Mouse (Mus musculus) liver, embryonic 14.5 days (tissue): ENCODE data around the gene Ttll11. TPM values are rescaled to one million over a fixed set of nuclear protein-coding genes. Genes with fewer than 3 reads are reported as not detected.

ENCODE experiments used
- ATAC-seq: fragments of 200-750 bp; cut with Nextera tagmentation; 2 replicates; pipeline ENCODE4 v1.8.0; 2017; ENCODE audit warnings: moderate number of reproducible peaks, mild to moderate bottlenecking, moderate library complexity; ENCODE audit not compliant: insufficient read depth
- DNase-seq, 3 experiments: peaks; one replicate each; pipeline ENCODE4 v3.0.0-alpha.2; 2012 to 2013; ENCODE audit warnings: low read depth in 3 of 3, low spot score in 3 of 3
- H3K27ac ChIP-seq: fragments of 300-500 bp; sonication (generic); 2 replicates; pipeline ENCODE4 v1.5.1; 2014; ENCODE audit warnings: moderate library complexity, mild to moderate bottlenecking, control low read depth, inconsistent platforms
- H3K27me3 ChIP-seq: fragments of 300-500 bp; sonication (generic); 2 replicates; pipeline ENCODE4 v1.6.1; 2014; ENCODE audit warnings: mild to moderate bottlenecking, low read length, moderate library complexity; ENCODE audit not compliant: control insufficient read depth, insufficient read depth
- H3K36me3 ChIP-seq: fragments of 300-500 bp; sonication (generic); replicated peaks from 2 replicates; pipeline ENCODE4 v1.6.1; 2014; ENCODE audit warnings: low read depth; ENCODE audit not compliant: control insufficient read depth, insufficient read depth
- H3K4me1 ChIP-seq, 2 experiments: fragments of 200-500 bp in 1 of 2; fragments of 300-500 bp in 1 of 2; sonication (generic) in 1 of 2; replicated peaks; 2 replicates each; pipeline ENCODE4 v1.6.1; 2012 to 2014; ENCODE audit warnings: antibody characterized with exemption in 1 of 2, inconsistent platforms in 1 of 2, low read length in 1 of 2; ENCODE audit not compliant: control insufficient read depth in 2 of 2, insufficient read depth in 2 of 2
- H3K4me2 ChIP-seq: fragments of 300-500 bp; sonication (generic); 2 replicates; pipeline ENCODE4 v1.6.1; 2014; ENCODE audit warnings: low read depth, mild to moderate bottlenecking, control low read depth, moderate library complexity
- H3K4me3 ChIP-seq, 2 experiments: fragments of 200-500 bp in 1 of 2; fragments of 300-500 bp in 1 of 2; sonication (generic) in 1 of 2; 2 replicates each; pipeline ENCODE4 v1.5.1; 2012 to 2014; ENCODE audit warnings: low read depth in 2 of 2, low read length in 2 of 2, mild to moderate bottlenecking in 2 of 2, control low read depth in 1 of 2, inconsistent platforms in 1 of 2, moderate library complexity in 1 of 2; ENCODE audit not compliant: insufficient read depth in 1 of 2
- H3K9ac ChIP-seq: fragments of 300-500 bp; sonication (generic); replicated peaks from 2 replicates; pipeline ENCODE4 v1.6.1; 2014; ENCODE audit warnings: mild to moderate bottlenecking, control low read depth, moderate library complexity
- H3K9me3 ChIP-seq: fragments of 300-500 bp; sonication (generic); 2 replicates; pipeline ENCODE4 v1.6.1; 2016; ENCODE audit warnings: low read length, mixed read lengths; ENCODE audit not compliant: control insufficient read depth
- CTCF ChIP-seq: IDR thresholded peaks from 2 replicates; pipeline ENCODE4 v1.5.1; 2016; ENCODE audit warnings: antibody characterized with exemption, low read depth, control low read depth
- EP300 ChIP-seq: IDR thresholded peaks from 2 replicates; pipeline ENCODE4 v1.6.1; 2016; ENCODE audit warnings: antibody characterized with exemption, low read depth
- WGBS: fragments of 180-500 bp; shearing (Covaris S2); extraction: QIAGEN DNeasy Blood & Tissue Kit; methylation state at CpG from one replicate; pipeline ENCODE4 v1.1.7; 2014; ENCODE audit not compliant: insufficient replicate concordance; 5-methylcytosine and 5-hydroxymethylcytosine counted together
- polyA plus RNA-seq, 2 experiments: library from polyadenylated mRNA; depleted of rRNA in 1 of 2; stranded (reverse) in 1 of 2; unstranded in 1 of 2; fragments of >200 nt; fragmentation: Nextera tagmentation in 1 of 2; extraction: Ambion mirVana in 1 of 2; gene quantifications; 2 replicates each; pipeline versions ENCODE4 v1.2.1 to v1.2.3; 2012 to 2014

Ttll11 gene
- polyA plus RNA-seq, 2 experiments: 0.42 to 0.83 TPM

DNA sequence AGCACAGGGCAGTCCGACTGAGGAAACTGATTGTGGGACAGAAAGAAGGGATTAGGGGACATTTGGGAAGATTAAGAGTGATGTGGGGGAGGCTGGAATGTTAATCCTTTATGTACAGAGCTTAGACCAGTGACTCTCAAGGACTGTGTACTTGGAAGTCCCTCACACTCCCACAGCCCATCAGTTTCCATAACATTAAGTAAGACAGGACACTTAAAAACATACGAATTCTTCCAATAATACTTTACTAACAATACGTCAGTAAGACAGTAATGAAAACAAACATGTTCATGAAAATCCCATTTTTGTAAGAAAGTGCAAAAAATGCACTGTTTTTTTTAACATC lies 127.6 kb downstream of the Ttll11 start:
- 49% methylated on average over 3 of the region's 3 CpGs for WGBS
- ATAC-seq (no peak), DNase-seq (no peak)
- no peak overlapping the region for H3K4me2 ChIP-seq
- H3K27ac ChIP-seq: no peak overlapping the region
- no peaks in the 10 kb centered on the region for H3K36me3 ChIP-seq
- H3K27me3 ChIP-seq: no peaks in the 10 kb centered on the region
- no peak for TF ChIP-seq CTCF
- TF ChIP-seq EP300: no peak
- no peaks in the 10 kb centered on the region for H3K4me1 ChIP-seq
- H3K4me3 ChIP-seq: no peak overlapping the region
- H3K9ac ChIP-seq: no peak overlapping the region
- no peaks in the 10 kb centered on the region for H3K9me3 ChIP-seq

DNA sequence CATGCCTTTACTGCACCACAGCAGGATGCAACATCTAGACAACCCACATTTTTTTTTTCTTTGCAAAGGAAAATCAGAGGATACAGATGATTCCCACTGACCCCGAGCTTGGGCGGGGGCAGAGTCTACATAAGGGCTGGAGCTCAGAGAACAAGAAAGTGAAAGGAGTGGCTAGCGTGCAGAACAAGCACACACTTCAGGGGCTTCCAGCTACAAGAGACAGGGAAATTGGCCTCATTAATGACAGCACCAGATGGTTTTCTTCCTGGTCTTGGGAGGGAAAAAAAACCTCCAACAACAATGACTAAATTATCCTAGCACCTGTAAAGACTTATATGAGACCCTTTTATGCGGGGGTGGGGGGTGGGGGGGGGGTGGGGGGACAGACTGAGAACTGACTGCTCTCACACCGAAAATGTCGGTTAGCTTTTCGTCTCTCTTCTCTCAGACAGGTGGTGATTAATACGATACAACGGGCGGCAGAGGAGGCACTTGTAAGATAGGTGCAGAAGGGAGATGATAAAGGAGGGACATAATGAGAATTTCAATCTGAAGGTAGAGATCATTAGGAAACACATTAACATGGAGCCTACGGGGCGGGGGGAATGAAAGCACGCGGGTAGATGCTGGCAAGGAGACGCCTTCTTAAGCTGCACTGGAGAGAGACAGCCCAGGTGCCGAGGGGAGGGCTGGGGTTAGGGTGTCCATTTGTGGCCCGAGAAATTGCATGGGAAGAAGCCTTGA lies 128.1 kb downstream of the Ttll11 start:
- Histone ChIP-seq H3K4me3 (no peak overlapping the region), H3K36me3 (no peaks in the 10 kb centered on the region), H3K9ac (no peak overlapping the region), H3K9me3 (no peaks in the 10 kb centered on the region), H3K4me1 (no peaks in the 10 kb centered on the region), H3K27me3 (no peaks in the 10 kb centered on the region), H3K4me2 (no peak overlapping the region), H3K27ac (no peak overlapping the region)
- TF ChIP-seq EP300 (no peak), CTCF (no peak)
- WGBS: 44% methylated on average over 17 of the region's 17 CpGs
- no peak for ATAC-seq
- no peak for DNase-seq

DNA sequence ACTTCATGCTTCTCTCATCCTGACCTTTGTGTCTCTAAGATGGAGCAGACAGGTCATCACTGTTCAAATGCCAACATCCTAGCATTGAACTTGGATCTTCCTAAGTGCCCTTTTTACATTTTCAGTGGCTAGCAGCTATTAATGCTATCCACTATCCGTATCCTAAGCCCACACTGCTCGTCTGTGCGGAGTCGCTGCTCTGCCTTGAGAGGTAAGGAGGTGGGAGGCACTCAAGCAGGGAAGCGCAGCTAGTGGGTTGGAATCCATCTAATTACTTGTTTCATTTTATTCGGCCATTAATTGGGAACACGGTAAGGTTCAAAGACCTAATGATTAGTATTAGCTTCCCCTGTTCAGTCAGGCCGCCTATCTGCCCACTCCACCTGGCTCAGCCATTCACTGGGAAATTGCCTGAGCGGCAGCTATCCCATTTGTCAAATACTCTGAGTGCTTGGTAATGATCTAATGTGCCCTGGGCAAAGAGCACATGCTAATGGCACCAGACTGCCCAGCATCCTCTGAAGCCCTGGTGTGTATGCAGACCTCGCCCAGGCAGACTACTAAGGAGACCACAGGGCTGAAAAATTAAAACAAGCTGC lies 130.0 kb downstream of the Ttll11 start:
- no peak for ATAC-seq
- no peak for DNase-seq
- Histone ChIP-seq H3K4me3 (no peak overlapping the region), H3K4me1 (no peaks in the 10 kb centered on the region), H3K4me2 (no peak overlapping the region), H3K36me3 (no peaks in the 10 kb centered on the region), H3K9me3 (no peaks in the 10 kb centered on the region), H3K27me3 (no peaks in the 10 kb centered on the region), H3K27ac (no peak overlapping the region), H3K9ac (no peak overlapping the region)
- 67% methylated on average over 10 of the region's 10 CpGs for WGBS
- no peak for TF ChIP-seq EP300
- TF ChIP-seq CTCF: no peak

DNA sequence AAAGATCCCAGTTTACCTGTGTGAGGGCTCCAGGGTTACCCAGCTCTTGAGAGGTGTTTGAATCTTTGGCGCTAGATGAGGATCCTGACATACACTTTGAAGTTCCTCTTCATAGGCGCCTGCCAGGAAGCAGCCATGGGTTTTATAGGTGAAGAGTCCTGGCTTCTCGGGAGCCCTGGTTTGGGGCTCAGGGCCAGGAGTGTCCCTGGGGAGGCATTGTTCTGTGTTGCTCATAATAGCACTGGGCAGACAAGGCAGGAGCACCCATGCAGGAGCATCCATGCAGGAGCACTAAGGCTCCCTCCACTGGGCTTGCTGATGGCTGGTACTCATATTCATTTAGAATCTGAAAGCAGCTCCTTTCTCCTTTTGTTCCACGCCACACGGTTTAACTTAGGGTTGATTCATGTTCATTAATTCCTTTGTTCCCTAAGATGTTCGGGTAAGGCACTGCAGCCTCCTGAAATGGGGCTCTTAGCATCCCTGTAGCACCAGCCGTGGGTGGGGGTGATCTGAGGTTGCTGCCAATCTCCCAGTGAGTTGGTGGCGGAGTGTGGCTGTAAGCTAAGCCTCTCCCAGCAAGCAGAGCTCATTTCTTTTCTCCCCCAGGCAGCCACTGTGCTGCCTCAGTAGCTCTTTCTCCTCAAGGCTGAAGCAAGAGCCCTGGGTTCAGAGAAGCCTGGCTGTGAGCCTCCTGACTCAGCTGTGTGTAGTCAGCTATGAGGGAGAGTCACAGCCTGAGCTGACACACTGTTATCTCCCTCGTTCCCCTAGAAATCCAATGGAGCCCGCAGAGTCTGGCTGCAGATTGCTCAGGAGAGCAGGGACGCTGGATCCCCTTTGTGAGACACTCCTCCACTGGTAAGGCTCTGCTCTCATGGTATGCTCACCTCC lies 133.9 kb downstream of the Ttll11 start:
- Histone ChIP-seq H3K9me3 (no peaks in the 10 kb centered on the region), H3K4me1 (no peaks in the 10 kb centered on the region), H3K27me3 (no peaks in the 10 kb centered on the region), H3K4me3 (no peak overlapping the region), H3K9ac (no peak overlapping the region), H3K27ac (no peak overlapping the region), H3K4me2 (no peak overlapping the region), H3K36me3 (no peaks in the 10 kb centered on the region)
- no peak for DNase-seq
- WGBS: 35% methylated on average over 11 of the region's 11 CpGs
- ATAC-seq: no peak
- no peak for TF ChIP-seq EP300
- TF ChIP-seq CTCF: no peak
